ENCODE assay signal across 29 mouse cellular contexts in genomic region chr5:52543770-52544169, GRCm38 (mm10). TPM values are rescaled to one million over a fixed set of nuclear protein-coding genes. Genes with fewer than 3 reads are reported as not detected.
"Had no signal": no experiment of that assay in that cellular context is flagged by ENCODE, and none has a peak within 500 bp of the region (broad histone marks: within the 10 kb centered on the region; RNA-seq: fewer than 3 reads in every experiment).

No protein-coding gene starts in this region.

- ATAC-seq: forebrain, embryonic 13.5 days; forebrain, embryonic 14.5 days; forebrain, embryonic 15.5 days; forebrain, embryonic 16.5 days; forebrain, postnatal 0 days had no signal

- DNase-seq: cerebellum, adult 2 months; cerebellum, adult 8-10 months; cerebellum, adult 9-10 months; cerebellum, adult 9-11 months; cerebellum, postnatal 10 days; cerebellum, postnatal 14 days; cerebellum, postnatal 25 days; cerebellum, postnatal 36 days; embryo, embryonic 11 days; forebrain, postnatal 0 days; gastrocnemius, adult 2 months; gastrocnemius, postnatal 10 days; gastrocnemius, postnatal 14 days; gastrocnemius, postnatal 25 days; gastrocnemius, postnatal 36 days; heart, adult 11 months; heart, adult 18-20 months; heart, adult 2 months had no signal

- H3K27me3 ChIP-seq: embryonic facial prominence, embryonic 12.5 days; embryonic facial prominence, embryonic 13.5 days; embryonic facial prominence, embryonic 15.5 days; forebrain, embryonic 12.5 days; forebrain, embryonic 13.5 days; forebrain, embryonic 15.5 days had no signal

- H3K9ac ChIP-seq: embryonic facial prominence, embryonic 12.5 days; embryonic facial prominence, embryonic 13.5 days; embryonic facial prominence, embryonic 15.5 days; forebrain, embryonic 12.5 days; forebrain, embryonic 13.5 days; forebrain, embryonic 15.5 days; forebrain, postnatal 0 days had no signal

- H3K9me3 ChIP-seq: embryonic facial prominence, embryonic 10.5 days; embryonic facial prominence, embryonic 12.5 days; embryonic facial prominence, embryonic 13.5 days; embryonic facial prominence, embryonic 15.5 days; forebrain, embryonic 10.5 days; forebrain, embryonic 12.5 days; forebrain, embryonic 13.5 days; forebrain, embryonic 15.5 days had no signal

- H3K4me2 ChIP-seq: embryonic facial prominence, embryonic 12.5 days; embryonic facial prominence, embryonic 13.5 days; embryonic facial prominence, embryonic 15.5 days; forebrain, embryonic 12.5 days; forebrain, embryonic 13.5 days; forebrain, embryonic 15.5 days had no signal

- H3K36me3 ChIP-seq: embryonic facial prominence, embryonic 10.5 days; embryonic facial prominence, embryonic 12.5 days; embryonic facial prominence, embryonic 13.5 days; embryonic facial prominence, embryonic 15.5 days; forebrain, embryonic 10.5 days; forebrain, embryonic 12.5 days; forebrain, embryonic 15.5 days had no signal

- H3K4me3 ChIP-seq: embryonic facial prominence, embryonic 10.5 days; embryonic facial prominence, embryonic 12.5 days; embryonic facial prominence, embryonic 13.5 days; embryonic facial prominence, embryonic 15.5 days; erythroblast, embryonic 14.5 days; forebrain, embryonic 10.5 days; forebrain, embryonic 12.5 days; forebrain, embryonic 13.5 days; forebrain, embryonic 15.5 days; gastrocnemius, adult 2 months; heart, adult 2 months had no signal

- H3K27ac ChIP-seq: embryonic facial prominence, embryonic 10.5 days; embryonic facial prominence, embryonic 12.5 days; embryonic facial prominence, embryonic 13.5 days; embryonic facial prominence, embryonic 15.5 days; forebrain, embryonic 10.5 days; forebrain, embryonic 12.5 days; forebrain, embryonic 13.5 days; forebrain, embryonic 15.5 days; gastrocnemius, adult 2 months; heart, adult 2 months had no signal

- H3K4me1 ChIP-seq: embryonic facial prominence, embryonic 10.5 days; forebrain, embryonic 12.5 days; forebrain, embryonic 13.5 days; forebrain, embryonic 15.5 days had no signal

RNA-seq across cellular contexts. Expression of gene Lgi2, which starts 22.5 kb away (rescaled TPM):
- polyA plus RNA-seq: erythroblast, embryonic 14.5 days had no signal
